Mouse (Mus musculus): Measurements from ENCODE around the gene Ptprg. TPM values are rescaled to one million over a fixed set of nuclear protein-coding genes. Genes with fewer than 3 reads are reported as not detected.

Gene Ptprg
- 9.4 TPM for polyA plus RNA-seq (2015; fragmentation: Illumina TruSeq; extraction: RNeasy Lipid Tissue Mini Kit (QIAGEN cat#74804); ENCODE audit: insufficient read depth, low read depth, low replicate concordance)

DNA sequence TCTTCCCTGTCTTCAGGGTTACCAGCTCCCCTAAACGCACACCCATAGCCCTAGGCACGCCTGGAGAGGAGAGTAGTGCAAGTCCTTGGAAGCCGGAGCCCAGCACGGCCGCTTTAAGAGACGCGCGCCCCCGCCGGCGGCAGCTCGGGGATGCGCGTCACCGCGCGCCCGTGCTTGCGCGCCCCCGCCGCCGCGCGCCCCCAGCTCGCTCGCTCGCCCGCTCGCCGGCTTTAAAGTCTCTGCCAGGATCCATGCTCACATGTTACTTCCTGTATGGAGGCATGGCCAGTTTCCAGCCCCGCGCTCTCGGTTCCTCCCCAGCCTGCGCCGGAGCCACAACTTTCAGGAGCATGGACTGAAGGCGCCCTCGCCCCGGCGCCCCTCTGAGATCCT lies at the start of gene Ptprg:
Gene Ptprg, plus strand, starts transcription at position 260 of the 393 bp plus-strand sequence.

DNA sequence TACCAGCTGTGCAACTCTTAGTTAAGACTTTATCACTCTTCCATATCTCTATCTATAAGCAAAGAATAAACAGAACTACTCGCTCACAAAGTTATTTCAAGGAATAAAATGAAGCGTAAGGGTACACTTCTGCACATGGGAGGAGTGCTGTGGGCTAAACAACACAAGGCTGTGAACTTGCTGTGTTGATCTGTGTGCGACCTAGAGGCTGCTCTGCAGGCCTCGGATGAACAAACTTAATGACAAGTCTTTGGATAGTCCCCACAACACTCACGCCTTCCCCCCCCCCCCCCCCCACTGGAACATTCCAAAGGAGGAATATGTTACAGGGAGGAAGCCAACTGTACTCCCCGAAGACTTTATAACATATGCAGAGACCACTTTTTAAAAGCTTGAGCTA lies 730.3 kb downstream of the Ptprg start, which contains the start of gene Gm49355:
Gene Gm49355, plus strand, starts transcription at position 336 of the 400 bp plus-strand sequence.

DNA sequence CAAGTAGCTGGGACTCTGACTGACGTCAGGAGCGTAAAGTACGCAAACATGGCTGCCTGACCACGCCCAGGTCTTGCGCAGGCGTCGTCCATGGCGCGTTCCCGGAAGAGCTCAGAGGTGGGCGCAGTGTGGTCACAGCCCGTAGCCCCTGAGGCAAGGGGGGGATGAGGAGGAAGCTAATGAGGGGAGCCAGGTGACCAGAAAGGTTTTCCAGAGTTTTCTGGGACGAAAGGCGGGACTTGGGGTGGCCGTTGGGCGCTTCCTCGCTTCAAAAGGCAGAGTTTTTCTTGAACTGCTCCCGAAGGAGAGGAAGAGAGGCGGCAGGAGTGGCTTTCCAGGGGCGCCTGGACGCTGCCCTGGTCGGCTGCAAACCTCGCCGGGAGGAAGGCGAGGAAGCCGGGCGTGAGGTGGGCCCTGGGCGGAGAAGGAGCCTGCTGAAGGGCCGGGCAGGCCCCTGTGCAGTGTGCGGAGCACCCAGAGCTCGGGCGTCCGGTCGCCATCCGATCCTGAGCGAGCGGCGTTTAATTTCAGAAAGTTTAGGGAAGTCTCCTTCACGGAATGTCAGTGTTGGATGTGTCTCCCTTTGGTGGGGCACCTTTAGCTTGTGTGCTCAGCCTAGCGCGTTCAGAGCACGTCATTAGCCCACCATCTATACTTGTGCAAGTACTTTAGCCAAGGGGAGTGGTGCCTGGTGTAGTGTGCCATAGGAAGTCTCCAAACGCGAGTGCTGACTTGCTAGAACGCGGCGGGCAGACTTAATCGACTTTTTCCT lies 731.0 kb downstream of the Ptprg start, which contains the start of gene 3830406C13Rik:
Gene 3830406C13Rik, plus strand, starts transcription at position 33 of the 772 bp plus-strand sequence.

Other genes starting within 250 kb of the Ptprg start
- not detected for gene Gm3839, start 196.8 kb upstream of the Ptprg start, polyA plus RNA-seq (2015; fragmentation: Illumina TruSeq; extraction: RNeasy Lipid Tissue Mini Kit (QIAGEN cat#74804); ENCODE audit: insufficient read depth, low read depth, low replicate concordance)